Mouse (Mus musculus): ENCODE results near the gene Spats1.

DNA sequence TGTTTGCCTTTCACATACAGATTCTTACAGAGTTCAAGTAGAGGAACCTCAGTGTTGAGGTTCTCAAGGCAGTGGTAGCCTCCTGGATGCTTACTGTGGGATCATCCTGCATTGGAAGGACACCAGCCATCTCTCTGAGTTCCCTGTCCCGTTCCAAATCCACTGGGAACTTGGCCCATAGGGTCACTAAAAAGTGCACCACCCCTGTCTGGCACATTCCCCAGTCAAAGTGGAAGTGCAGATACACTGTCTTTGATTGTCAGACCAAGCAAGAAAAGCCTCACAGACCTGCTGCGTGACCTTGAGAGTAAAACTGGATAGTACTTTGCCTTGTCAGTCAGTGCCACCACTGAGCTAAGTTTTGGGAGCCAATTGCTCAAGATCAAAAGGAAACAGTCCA, 28.2 kb downstream of the Spats1 start:
- no peak for TF ChIP-seq CTCF (IDR thresholded peaks at IDR 0.05; ENCODE audit: insufficient read depth, low read length)
- no peak for TF ChIP-seq POLR2A (IDR thresholded peaks at IDR 0.05; ENCODE audit: borderline replicate concordance, extremely low read depth, low read depth, low read length)
